Mouse (Mus musculus): ENCODE results near the gene Csnka2ip. TPM values are rescaled to one million over a fixed set of nuclear protein-coding genes. Genes with fewer than 3 reads are reported as not detected.

Csnka2ip gene
- 0.05 TPM in 1 of 2 replicates, not detected in the other for polyA plus RNA-seq (2021; fragmentation: Nextera tagmentation)
- long read RNA-seq, experiment 1 = 0 reads
- long read RNA-seq, experiment 2 = 0 reads

GRCm38 (mm10) chr16:64602308-64602707 lies at the start of gene Csnka2ip:
Csnka2ip (minus strand) TSS chr16:64602408.

Other genes with a start within 250 kb of the Csnka2ip start
- gene 4930453N24Rik, start 168.8 kb upstream of the Csnka2ip start, polyA plus RNA-seq (2021; fragmentation: Nextera tagmentation) = 14.0 and 14.2 TPM in 2 replicates
- 2.3 and 2.4 TPM in 2 replicates for gene Zfp654, start 249.2 kb upstream of the Csnka2ip start, polyA plus RNA-seq (2021; fragmentation: Nextera tagmentation)
- 14.6 and 19.1 TPM in 2 replicates for gene Cggbp1, start 249.6 kb upstream of the Csnka2ip start, polyA plus RNA-seq (2021; fragmentation: Nextera tagmentation)

Measured in layer of hippocampus, adult 6 months (tissue).